Mouse (Mus musculus) liver, embryonic 16.5 days (tissue): ENCODE data around the gene Lepr. TPM values are rescaled to one million over a fixed set of nuclear protein-coding genes. Genes with fewer than 3 reads are reported as not detected.
"Not testable (repeated sequence)": the region's sequence is repeated elsewhere in the genome, so short reads cannot be mapped to it uniquely, and the experiment has no call there.

Experiments
- ATAC-seq: fragments of 200-750 bp; cut with Nextera tagmentation; 2 replicates; pipeline ENCODE4 v1.8.0; 2017; ENCODE audit warnings: low read depth, mild to moderate bottlenecking, moderate number of reproducible peaks, moderate library complexity
- H3K27ac ChIP-seq: fragments of 300-500 bp; sonication (generic); 2 replicates; pipeline ENCODE4 v1.5.1; 2014; ENCODE audit warnings: mild to moderate bottlenecking, low read length
- H3K27me3 ChIP-seq: fragments of 300-500 bp; sonication (generic); 2 replicates; pipeline ENCODE4 v1.6.1; 2014; ENCODE audit warnings: low read depth, low read length, mixed read lengths; ENCODE audit not compliant: control insufficient read depth, insufficient read depth
- H3K36me3 ChIP-seq: fragments of 300-500 bp; sonication (generic); 2 replicates; pipeline ENCODE4 v1.6.1; 2014; ENCODE audit warnings: mild to moderate bottlenecking; ENCODE audit not compliant: control insufficient read depth, insufficient read depth
- H3K4me1 ChIP-seq: fragments of 300-500 bp; sonication (generic); 2 replicates; pipeline ENCODE4 v1.6.1; 2014; ENCODE audit warnings: low read depth, low read length, mixed read lengths; ENCODE audit not compliant: control insufficient read depth
- H3K4me2 ChIP-seq: fragments of 300-500 bp; sonication (generic); 2 replicates; pipeline ENCODE4 v1.6.1; 2014; ENCODE audit warnings: low read depth, low read length, mixed read lengths
- H3K4me3 ChIP-seq: fragments of 300-500 bp; sonication (generic); 2 replicates; pipeline ENCODE4 v1.5.1; 2014; ENCODE audit warnings: low read depth, mild to moderate bottlenecking, low read length
- H3K9ac ChIP-seq: fragments of 300-500 bp; sonication (generic); 2 replicates; pipeline ENCODE4 v1.6.1; 2014; ENCODE audit warnings: low read depth, low read length
- H3K9me3 ChIP-seq: fragments of 300-500 bp; sonication (generic); replicated peaks from 2 replicates; pipeline ENCODE4 v1.6.1; 2016; ENCODE audit warnings: low read length; ENCODE audit not compliant: control insufficient read depth
- WGBS: fragments of 180-500 bp; shearing (Covaris S2); extraction: QIAGEN DNeasy Blood & Tissue Kit; methylation state at CpG from one replicate; pipeline ENCODE4 v1.1.7; 2014; ENCODE audit not compliant: insufficient replicate concordance; 5-methylcytosine and 5-hydroxymethylcytosine counted together
- polyA plus RNA-seq: library from polyadenylated mRNA; unstranded; fragments of >200 nt; fragmentation: Nextera tagmentation; extraction: Ambion mirVana; gene quantifications from 2 replicates; pipeline ENCODE4 v1.2.1, GENCODE M21; 2015

Gene Lepr
- polyA plus RNA-seq, 1 experiment from 2014 or later: 1.5 TPM

- Histone ChIP-seq H3K27me3 (no peaks in the 10 kb centered on the region), H3K4me2 (no peak overlapping the region), H3K4me3 (no peak overlapping the region), H3K9me3 (no peaks in the 10 kb centered on the region), H3K9ac (no peak overlapping the region), H3K27ac (no peak overlapping the region), H3K36me3 (no peaks in the 10 kb centered on the region), H3K4me1 (no peaks in the 10 kb centered on the region)
- 85% methylated on average over 4 of the region's 4 CpGs for WGBS
- no peak for ATAC-seq
These were observed 28.3 kb downstream of the Lepr start for GRCm38 (mm10) chr4:101745534-101745933.

- H3K4me1 ChIP-seq: no peaks in the 10 kb centered on the region
- ATAC-seq: no peak
- H3K4me2 ChIP-seq: no peak overlapping the region
- 78% methylated on average over 5 of the region's 5 CpGs for WGBS
- no peaks in the 10 kb centered on the region for H3K9me3 ChIP-seq
- H3K27ac ChIP-seq: no peak overlapping the region
- H3K9ac ChIP-seq: no peak overlapping the region
- no peaks in the 10 kb centered on the region for H3K36me3 ChIP-seq
- no peak overlapping the region for H3K4me3 ChIP-seq
- H3K27me3 ChIP-seq: no peaks in the 10 kb centered on the region
These were observed 43.3 kb downstream of the Lepr start for GRCm38 (mm10) chr4:101760490-101760889.

- not testable (repeated sequence) for ATAC-seq, H3K9ac ChIP-seq, H3K4me2 ChIP-seq, H3K27me3 ChIP-seq, H3K27ac ChIP-seq, H3K4me1 ChIP-seq, H3K4me3 ChIP-seq, H3K36me3 ChIP-seq, H3K9me3 ChIP-seq
- 67% methylated on average over 2 of the region's 4 CpGs for WGBS
These were observed 126.7 kb downstream of the Lepr start, which contains the start of gene B020004J07Rik for GRCm38 (mm10) chr4:101843923-101844322. B020004J07Rik (minus strand) TSS chr4:101844023.

GRCm38 (mm10) chr4:101850908-101851307 is 133.7 kb downstream of the Lepr start:
- no peak for ATAC-seq
- Histone ChIP-seq H3K4me2 (no peak overlapping the region), H3K4me3 (no peak overlapping the region), H3K4me1 (no peaks in the 10 kb centered on the region), H3K9ac (no peak overlapping the region), H3K27ac (no peak overlapping the region), H3K9me3 (no peaks in the 10 kb centered on the region; the same call in 1 of the 2 replicates), H3K36me3 (no peaks in the 10 kb centered on the region), H3K27me3 (no peaks in the 10 kb centered on the region)
- WGBS: 46% methylated on average over 2 of the region's 2 CpGs

- Histone ChIP-seq H3K4me1 (no peaks in the 10 kb centered on the region), H3K36me3 (no peaks in the 10 kb centered on the region), H3K27me3 (no peaks in the 10 kb centered on the region), H3K4me2 (no peak overlapping the region), H3K27ac (no peak overlapping the region), H3K4me3 (no peak overlapping the region), H3K9me3 (no peaks in the 10 kb centered on the region), H3K9ac (no peak overlapping the region)
- 38% methylated on average over 6 of the region's 6 CpGs for whole genome bisulfite sequencing
- ATAC-seq: no peak
These were observed 143.7 kb downstream of the Lepr start for GRCm38 (mm10) chr4:101860873-101861272.

- Histone ChIP-seq H3K9me3 (no peaks in the 10 kb centered on the region), H3K4me1 (no peaks in the 10 kb centered on the region), H3K4me2 (no peak overlapping the region), H3K36me3 (no peaks in the 10 kb centered on the region), H3K4me3 (no peak overlapping the region), H3K27ac (no peak overlapping the region), H3K27me3 (no peaks in the 10 kb centered on the region), H3K9ac (no peak overlapping the region)
- WGBS: 38% methylated on average over 6 of the region's 6 CpGs
- no peak for ATAC-seq
These were observed 145.1 kb downstream of the Lepr start for GRCm38 (mm10) chr4:101862289-101862688.

Other genes with a start within 250 kb of the Lepr start
- 0.13 and 0.26 TPM in 2 replicates for gene Dnajc6, start 220.8 kb upstream of the Lepr start, polyA plus RNA-seq
- 44.1 and 50.6 TPM in 2 replicates for gene Leprot, start 69.7 kb upstream of the Lepr start, polyA plus RNA-seq
- not detected in 2 replicates for gene B020004J07Rik, start 126.6 kb downstream of the Lepr start, polyA plus RNA-seq
- not detected in 2 replicates for gene C130073F10Rik, start 176.4 kb downstream of the Lepr start, polyA plus RNA-seq
- not detected in 2 replicates for gene Gm12800, start 191.7 kb downstream of the Lepr start, polyA plus RNA-seq
- not detected in 2 replicates for gene Gm12794, start 223.0 kb downstream of the Lepr start, polyA plus RNA-seq